Mouse (Mus musculus): ENCODE data around the gene Ska3. TPM values are rescaled to one million over a fixed set of nuclear protein-coding genes. Genes with fewer than 3 reads are reported as not detected.
"Not testable (repeated sequence)": the region's sequence is repeated elsewhere in the genome, so short reads cannot be mapped to it uniquely, and the experiment has no call there.

The Ska3 gene
- polyA plus RNA-seq, 1 experiment from 2014 or later: 26.9 TPM

GRCm38 (mm10) chr14:57848061-57848460 lies 22.1 kb upstream of the Ska3 start:
- ATAC-seq (ENCODE audit: extremely low read depth, insufficient number of reproducible peaks, low FRiP score, low TSS enrichment); H3K9me3 ChIP-seq; H3K9ac ChIP-seq; H3K4me3 ChIP-seq; H3K4me2 ChIP-seq; H3K27me3 ChIP-seq (replicated peaks); H3K27ac ChIP-seq (replicated peaks); H3K4me1 ChIP-seq: not testable (repeated sequence)
- peaks cover 79% of the 10 kb centered on the region for H3K36me3 ChIP-seq
- WGBS: 80% methylated on average over 5 of the region's 5 CpGs

- Histone ChIP-seq H3K27me3 (replicated peaks) (no peaks in the 10 kb centered on the region), H3K9ac (no peak overlapping the region), H3K4me1 (no peaks in the 10 kb centered on the region), H3K4me2 (no peak overlapping the region), H3K36me3 (peaks cover 76% of the 10 kb centered on the region), H3K4me3 (no peak overlapping the region), H3K9me3 (no peaks in the 10 kb centered on the region), H3K27ac (replicated peaks) (no peak overlapping the region)
- 85% methylated on average over 3 of the region's 3 CpGs for WGBS
- ATAC-seq (ENCODE audit: extremely low read depth, insufficient number of reproducible peaks, low FRiP score, low TSS enrichment): no peak
These were observed 18.6 kb upstream of the Ska3 start for GRCm38 (mm10) chr14:57844535-57844934.

GRCm38 (mm10) chr14:57835157-57835556 lies 9.2 kb upstream of the Ska3 start:
- WGBS: 79% methylated on average over 10 of the region's 10 CpGs

GRCm38 (mm10) chr14:57833526-57833925 lies 7.5 kb upstream of the Ska3 start:
- H3K4me2 ChIP-seq: no peak overlapping the region
- H3K4me3 ChIP-seq: no peak overlapping the region
- H3K9ac ChIP-seq: no peak overlapping the region
- no peak overlapping the region for H3K27ac ChIP-seq (replicated peaks)
- no peaks in the 10 kb centered on the region for H3K4me1 ChIP-seq
- H3K27me3 ChIP-seq (replicated peaks): no peaks in the 10 kb centered on the region
- peaks cover 51% of the 10 kb centered on the region for H3K36me3 ChIP-seq
- 90% methylated on average over 2 of the region's 2 CpGs for WGBS
- ATAC-seq (ENCODE audit: extremely low read depth, insufficient number of reproducible peaks, low FRiP score, low TSS enrichment): no peak
- no peaks in the 10 kb centered on the region for H3K9me3 ChIP-seq

More at GRCm38 (mm10) chr14:57835157-57835556, 9.2 kb upstream of the Ska3 start:
- H3K27ac ChIP-seq (replicated peaks): no peak overlapping the region
- H3K27me3 ChIP-seq (replicated peaks): no peaks in the 10 kb centered on the region
- no peak overlapping the region for H3K4me3 ChIP-seq
- no peaks in the 10 kb centered on the region for H3K9me3 ChIP-seq
- H3K36me3 ChIP-seq: peaks cover 65% of the 10 kb centered on the region
- no peak for ATAC-seq (ENCODE audit: extremely low read depth, insufficient number of reproducible peaks, low FRiP score, low TSS enrichment)
- no peaks in the 10 kb centered on the region for H3K4me1 ChIP-seq
- no peak overlapping the region for H3K9ac ChIP-seq
- no peak overlapping the region for H3K4me2 ChIP-seq

GRCm38 (mm10) chr14:57827284-57827683 lies 1.3 kb upstream of the Ska3 start:
- WGBS: 58% methylated on average over 1 of the region's 1 CpGs
- no peak for ATAC-seq (ENCODE audit: extremely low read depth, insufficient number of reproducible peaks, low FRiP score, low TSS enrichment)
- peak overlapping the region; percentile 95 for H3K9ac ChIP-seq
- no peaks in the 10 kb centered on the region for H3K9me3 ChIP-seq
- H3K36me3 ChIP-seq: peaks cover 18% of the 10 kb centered on the region
- H3K4me1 ChIP-seq: peaks cover 28% of the 10 kb centered on the region
- peak overlapping the region; percentile 91 for H3K4me3 ChIP-seq
- H3K4me2 ChIP-seq: peak overlapping the region; percentile 85
- H3K27ac ChIP-seq (replicated peaks): no peak overlapping the region
- H3K27me3 ChIP-seq (replicated peaks): no peaks in the 10 kb centered on the region

GRCm38 (mm10) chr14:57820839-57821238 lies 5.1 kb downstream of the Ska3 start:
- H3K9ac ChIP-seq: no peak overlapping the region
- 38% methylated on average over 4 of the region's 4 CpGs for WGBS

GRCm38 (mm10) chr14:57811844-57812243 lies 14.1 kb downstream of the Ska3 start:
- Histone ChIP-seq H3K27me3 (replicated peaks) (no peaks in the 10 kb centered on the region), H3K4me2 (no peak overlapping the region), H3K9ac (no peak overlapping the region), H3K4me1 (no peaks in the 10 kb centered on the region), H3K9me3 (peaks cover 3% of the 10 kb centered on the region; the same call in 1 of the 2 replicates), H3K36me3 (peaks cover 95% of the 10 kb centered on the region), H3K27ac (replicated peaks) (no peak overlapping the region), H3K4me3 (no peak overlapping the region)
- ATAC-seq (ENCODE audit: extremely low read depth, insufficient number of reproducible peaks, low FRiP score, low TSS enrichment): no peak
- 94% methylated on average over 5 of the region's 5 CpGs for WGBS

More at GRCm38 (mm10) chr14:57820839-57821238, 5.1 kb downstream of the Ska3 start:
- Histone ChIP-seq H3K4me3 (no peak overlapping the region), H3K27me3 (replicated peaks) (no peaks in the 10 kb centered on the region), H3K27ac (replicated peaks) (no peak overlapping the region), H3K4me1 (peaks cover 14% of the 10 kb centered on the region), H3K36me3 (peaks cover 74% of the 10 kb centered on the region), H3K4me2 (no peak overlapping the region), H3K9me3 (no peaks in the 10 kb centered on the region)
- no peak for ATAC-seq (ENCODE audit: extremely low read depth, insufficient number of reproducible peaks, low FRiP score, low TSS enrichment)

- peaks cover 3% of the 10 kb centered on the region; the same call in 1 of the 2 replicates for H3K9me3 ChIP-seq
- peaks cover 95% of the 10 kb centered on the region for H3K36me3 ChIP-seq
- no peak overlapping the region for H3K4me3 ChIP-seq
- no peaks in the 10 kb centered on the region for H3K4me1 ChIP-seq
- H3K27ac ChIP-seq (replicated peaks): no peak overlapping the region
- WGBS: 80% methylated on average over 2 of the region's 2 CpGs
- no peaks in the 10 kb centered on the region for H3K27me3 ChIP-seq (replicated peaks)
- H3K9ac ChIP-seq: no peak overlapping the region
- no peak overlapping the region for H3K4me2 ChIP-seq
- no peak for ATAC-seq (ENCODE audit: extremely low read depth, insufficient number of reproducible peaks, low FRiP score, low TSS enrichment)
These were observed 15.1 kb downstream of the Ska3 start for GRCm38 (mm10) chr14:57810886-57811285.

GRCm38 (mm10) chr14:57808558-57808957 lies 17.4 kb downstream of the Ska3 start:
- Histone ChIP-seq H3K36me3 (peaks cover 96% of the 10 kb centered on the region), H3K4me2 (no peak overlapping the region), H3K9me3 (peaks cover 3% of the 10 kb centered on the region; the same call in 1 of the 2 replicates), H3K27ac (replicated peaks) (no peak overlapping the region), H3K4me3 (no peak overlapping the region), H3K9ac (no peak overlapping the region), H3K4me1 (no peaks in the 10 kb centered on the region), H3K27me3 (replicated peaks) (no peaks in the 10 kb centered on the region)
- ATAC-seq (ENCODE audit: extremely low read depth, insufficient number of reproducible peaks, low FRiP score, low TSS enrichment): no peak
- 77% methylated on average over 5 of the region's 5 CpGs for WGBS

GRCm38 (mm10) chr14:57803731-57804130 lies 22.3 kb downstream of the Ska3 start:
- Histone ChIP-seq H3K4me1 (peaks cover 23% of the 10 kb centered on the region), H3K36me3 (peaks cover 82% of the 10 kb centered on the region), H3K9me3 (no peaks in the 10 kb centered on the region), H3K9ac (no peak overlapping the region), H3K4me3 (no peak overlapping the region), H3K27me3 (replicated peaks) (no peaks in the 10 kb centered on the region), H3K27ac (replicated peaks) (0 out of 2 replicates have a peak overlapping the region, but pooled peaks have one; percentile 12), H3K4me2 (no peak overlapping the region)
- ATAC-seq (ENCODE audit: extremely low read depth, insufficient number of reproducible peaks, low FRiP score, low TSS enrichment): no peak
- 76% methylated on average over 4 of the region's 4 CpGs for WGBS

GRCm38 (mm10) chr14:57797991-57798931 lies 27.7 kb downstream of the Ska3 start, which contains the start of gene Sap18:
Gene Sap18 (plus strand): TSS chr14:57798180.
- Histone ChIP-seq H3K9me3 (no peaks in the 10 kb centered on the region), H3K36me3 (peaks cover 28% of the 10 kb centered on the region), H3K27me3 (replicated peaks) (no peaks in the 10 kb centered on the region), H3K4me2 (peak within 1 kb of the TSS; percentile 93), H3K4me3 (peak within 1 kb of the TSS; percentile 89), H3K9ac (peak within 1 kb of the TSS; percentile 93), H3K4me1 (peaks cover 23% of the 10 kb centered on the region), H3K27ac (replicated peaks) (peak within 1 kb of the TSS; percentile 80)
- under 1% methylated on average over 96 of the region's 99 CpGs for WGBS
- peak; percentile 96 for ATAC-seq (ENCODE audit: extremely low read depth, insufficient number of reproducible peaks, low FRiP score, low TSS enrichment)
